Mouse (Mus musculus): ENCODE results near the gene Ddx11.

DNA sequence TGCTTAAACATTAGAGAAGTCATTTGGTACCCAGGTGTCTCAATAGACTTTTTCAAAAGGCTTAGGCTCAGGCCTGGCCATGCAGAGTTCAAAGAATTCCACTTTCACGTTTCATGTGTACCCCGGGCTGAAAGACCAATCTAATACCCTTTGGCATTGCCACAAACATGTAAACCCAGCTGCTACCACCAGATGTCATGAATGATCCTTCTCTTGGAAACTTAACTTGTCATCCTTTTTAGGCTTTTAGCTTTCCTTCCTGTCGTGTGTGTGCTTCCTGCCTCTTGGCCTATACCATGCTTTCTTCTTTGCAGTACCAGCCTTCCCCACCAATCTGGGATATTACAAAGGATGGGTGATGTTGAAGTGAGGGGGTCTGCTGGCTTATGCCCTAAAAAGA, 73.7 kb downstream of the Ddx11 start:
- TF ChIP-seq CTCF (IDR thresholded peaks at IDR 0.05; ENCODE audit: low read depth, low read length): no peak
- TF ChIP-seq POLR2A (IDR thresholded peaks at IDR 0.05; ENCODE audit: extremely low read depth, insufficient read depth, low read length): no peak

Data from liver, adult 2 months (tissue).